Mouse (Mus musculus) midbrain, embryonic 15.5 days (tissue): ENCODE data around the gene Cdk17. TPM values are rescaled to one million over a fixed set of nuclear protein-coding genes. Genes with fewer than 3 reads are reported as not detected.

Experiments
- ATAC-seq: fragments of 200-750 bp; cut with Nextera tagmentation; replicated peaks from 2 replicates; pipeline ENCODE4 v1.8.0; 2017; ENCODE audit warnings: moderate TSS enrichment
- H3K27ac ChIP-seq: fragments of 300-500 bp; sonication (generic); 2 replicates; pipeline ENCODE4 v1.5.1; 2015; ENCODE audit warnings: mild to moderate bottlenecking, inconsistent platforms
- H3K27me3 ChIP-seq: fragments of 300-500 bp; sonication (generic); replicated peaks from 2 replicates; pipeline ENCODE4 v1.6.1; 2015; ENCODE audit warnings: inconsistent platforms
- H3K36me3 ChIP-seq: fragments of 300-500 bp; sonication (generic); replicated peaks from 2 replicates; pipeline ENCODE4 v1.6.1; 2015; ENCODE audit warnings: inconsistent platforms
- H3K4me1 ChIP-seq: fragments of 300-500 bp; sonication (generic); 2 replicates; pipeline ENCODE4 v1.6.1; 2015; ENCODE audit warnings: inconsistent platforms
- H3K4me2 ChIP-seq: fragments of 300-500 bp; sonication (generic); 2 replicates; pipeline ENCODE4 v1.6.1; 2015; ENCODE audit warnings: inconsistent platforms, mild to moderate bottlenecking, moderate library complexity
- H3K4me3 ChIP-seq: fragments of 300-500 bp; sonication (generic); 2 replicates; pipeline ENCODE4 v1.5.1; 2015; ENCODE audit warnings: mild to moderate bottlenecking, inconsistent platforms
- H3K9ac ChIP-seq: fragments of 300-500 bp; sonication (generic); 2 replicates; pipeline ENCODE4 v1.6.1; 2015; ENCODE audit warnings: mild to moderate bottlenecking, inconsistent platforms
- H3K9me3 ChIP-seq: fragments of 300-500 bp; sonication (generic); 2 replicates; pipeline ENCODE4 v1.6.1; 2016; ENCODE audit warnings: inconsistent platforms
- WGBS: fragments of 180-500 bp; shearing (Covaris S2); methylation state at CpG from one replicate; pipeline ENCODE4 v1.1.7; 2015; ENCODE audit warnings: mixed read lengths; 5-methylcytosine and 5-hydroxymethylcytosine counted together
- polyA plus RNA-seq: library from polyadenylated mRNA; unstranded; fragments of >200 nt; fragmentation: Nextera tagmentation; extraction: Ambion mirVana; gene quantifications from 2 replicates; pipeline ENCODE4 v1.2.1, GENCODE M21; 2015

Cdk17 gene
- polyA plus RNA-seq, 1 experiment from 2014 or later = 45.7 TPM

GRCm38 (mm10) chr10:93214251-93214650, 53.6 kb downstream of the Cdk17 start:
- WGBS = 73% methylated on average over 4 of the region's 4 CpGs
- Histone ChIP-seq H3K9me3 (no peaks in the 10 kb centered on the region), H3K4me1 (no peaks in the 10 kb centered on the region), H3K36me3 (peaks cover 35% of the 10 kb centered on the region), H3K27me3 (no peaks in the 10 kb centered on the region), H3K4me2 (no peak overlapping the region), H3K27ac (no peak overlapping the region), H3K4me3 (no peak overlapping the region), H3K9ac (no peak overlapping the region)
- ATAC-seq = no peak

- H3K4me2 ChIP-seq = no peak overlapping the region
- ATAC-seq = no peak
- H3K9me3 ChIP-seq = no peaks in the 10 kb centered on the region
- WGBS = 88% methylated on average over 8 of the region's 8 CpGs
- peaks cover 35% of the 10 kb centered on the region for H3K36me3 ChIP-seq
- no peak overlapping the region for H3K4me3 ChIP-seq
- H3K9ac ChIP-seq = no peak overlapping the region
- no peaks in the 10 kb centered on the region for H3K27me3 ChIP-seq
- no peak overlapping the region for H3K27ac ChIP-seq
- H3K4me1 ChIP-seq = no peaks in the 10 kb centered on the region
These were observed 54.5 kb downstream of the Cdk17 start for GRCm38 (mm10) chr10:93215051-93215763.

- Histone ChIP-seq H3K9me3 (no peaks in the 10 kb centered on the region), H3K36me3 (peaks cover 5% of the 10 kb centered on the region; the same call in 1 of the 2 replicates), H3K4me2 (no peak overlapping the region), H3K27me3 (no peaks in the 10 kb centered on the region), H3K27ac (no peak overlapping the region), H3K4me3 (no peak overlapping the region), H3K4me1 (no peaks in the 10 kb centered on the region), H3K9ac (no peak overlapping the region)
- WGBS = 89% methylated on average over 6 of the region's 6 CpGs
- no peak for ATAC-seq
These were observed 65.1 kb downstream of the Cdk17 start for GRCm38 (mm10) chr10:93225751-93226150.

- Histone ChIP-seq H3K4me2 (no peak overlapping the region), H3K27me3 (no peaks in the 10 kb centered on the region), H3K9me3 (no peaks in the 10 kb centered on the region), H3K27ac (no peak overlapping the region), H3K4me3 (no peak overlapping the region), H3K9ac (no peak overlapping the region), H3K36me3 (peaks cover 15% of the 10 kb centered on the region; the same call in 1 of the 2 replicates), H3K4me1 (no peaks in the 10 kb centered on the region)
- ATAC-seq = no peak
- 71% methylated on average over 8 of the region's 8 CpGs for WGBS
These were observed 67.2 kb downstream of the Cdk17 start for GRCm38 (mm10) chr10:93227921-93228320.

- 83% methylated on average over 11 of the region's 11 CpGs for WGBS
- Histone ChIP-seq H3K9ac (no peak overlapping the region), H3K4me2 (no peak overlapping the region), H3K4me1 (no peaks in the 10 kb centered on the region), H3K36me3 (peaks cover 18% of the 10 kb centered on the region; the same call in 1 of the 2 replicates), H3K4me3 (no peak overlapping the region), H3K9me3 (no peaks in the 10 kb centered on the region), H3K27ac (no peak overlapping the region), H3K27me3 (no peaks in the 10 kb centered on the region)
- no peak for ATAC-seq
These were observed 67.8 kb downstream of the Cdk17 start for GRCm38 (mm10) chr10:93228401-93229007.

GRCm38 (mm10) chr10:93231490-93231889, 70.8 kb downstream of the Cdk17 start:
- ATAC-seq = no peak
- Histone ChIP-seq H3K4me2 (no peak overlapping the region), H3K4me3 (no peak overlapping the region), H3K27ac (no peak overlapping the region), H3K27me3 (no peaks in the 10 kb centered on the region), H3K4me1 (no peaks in the 10 kb centered on the region), H3K9ac (no peak overlapping the region), H3K36me3 (peaks cover 24% of the 10 kb centered on the region), H3K9me3 (no peaks in the 10 kb centered on the region)
- 59% methylated on average over 4 of the region's 4 CpGs for WGBS

GRCm38 (mm10) chr10:93231893-93232292, 71.2 kb downstream of the Cdk17 start:
- no peaks in the 10 kb centered on the region for H3K4me1 ChIP-seq

GRCm38 (mm10) chr10:93233665-93234194, 73.1 kb downstream of the Cdk17 start:
- H3K36me3 ChIP-seq = peaks cover 32% of the 10 kb centered on the region
- H3K4me2 ChIP-seq = no peak overlapping the region
- ATAC-seq = no peak
- no peak overlapping the region for H3K27ac ChIP-seq
- 92% methylated on average over 6 of the region's 6 CpGs for WGBS
- no peak overlapping the region for H3K4me3 ChIP-seq
- no peak overlapping the region for H3K9ac ChIP-seq
- no peaks in the 10 kb centered on the region for H3K9me3 ChIP-seq
- H3K4me1 ChIP-seq = no peaks in the 10 kb centered on the region
- no peaks in the 10 kb centered on the region for H3K27me3 ChIP-seq

More at GRCm38 (mm10) chr10:93231893-93232292, 71.2 kb downstream of the Cdk17 start:
- Histone ChIP-seq H3K27ac (no peak overlapping the region), H3K4me2 (no peak overlapping the region), H3K27me3 (no peaks in the 10 kb centered on the region), H3K9me3 (no peaks in the 10 kb centered on the region), H3K36me3 (peaks cover 24% of the 10 kb centered on the region), H3K9ac (no peak overlapping the region), H3K4me3 (no peak overlapping the region)
- no peak for ATAC-seq
- 92% methylated on average over 5 of the region's 5 CpGs for WGBS

- Histone ChIP-seq H3K9ac (no peak overlapping the region), H3K9me3 (no peaks in the 10 kb centered on the region), H3K4me3 (no peak overlapping the region), H3K4me2 (no peak overlapping the region), H3K27me3 (no peaks in the 10 kb centered on the region), H3K4me1 (no peaks in the 10 kb centered on the region), H3K27ac (no peak overlapping the region), H3K36me3 (peaks cover 41% of the 10 kb centered on the region)
- WGBS = 95% methylated on average over 9 of the region's 9 CpGs
- ATAC-seq = no peak
These were observed 74.0 kb downstream of the Cdk17 start for GRCm38 (mm10) chr10:93234692-93235091.

- Histone ChIP-seq H3K27me3 (no peaks in the 10 kb centered on the region), H3K4me3 (no peak overlapping the region), H3K9me3 (no peaks in the 10 kb centered on the region), H3K36me3 (peaks cover 27% of the 10 kb centered on the region), H3K9ac (no peak overlapping the region), H3K4me2 (no peak overlapping the region), H3K4me1 (no peaks in the 10 kb centered on the region), H3K27ac (no peak overlapping the region)
- WGBS = 91% methylated on average over 9 of the region's 9 CpGs
- no peak for ATAC-seq
These were observed 78.6 kb downstream of the Cdk17 start for GRCm38 (mm10) chr10:93239201-93239806.

GRCm38 (mm10) chr10:93242208-93242607, 81.5 kb downstream of the Cdk17 start:
- Histone ChIP-seq H3K9me3 (no peaks in the 10 kb centered on the region), H3K4me3 (no peak overlapping the region), H3K4me2 (no peak overlapping the region), H3K27ac (no peak overlapping the region), H3K9ac (no peak overlapping the region), H3K36me3 (peaks cover 14% of the 10 kb centered on the region; the same call in 1 of the 2 replicates), H3K27me3 (no peaks in the 10 kb centered on the region), H3K4me1 (no peaks in the 10 kb centered on the region)
- no peak for ATAC-seq
- 16% methylated on average over 3 of the region's 3 CpGs for WGBS

GRCm38 (mm10) chr10:93242861-93243260, 82.2 kb downstream of the Cdk17 start:
- 3% methylated on average over 5 of the region's 5 CpGs for WGBS
- ATAC-seq = no peak
- Histone ChIP-seq H3K36me3 (peaks cover 13% of the 10 kb centered on the region; the same call in 1 of the 2 replicates), H3K9me3 (no peaks in the 10 kb centered on the region), H3K27me3 (no peaks in the 10 kb centered on the region), H3K9ac (no peak overlapping the region), H3K4me1 (no peaks in the 10 kb centered on the region), H3K27ac (no peak overlapping the region), H3K4me2 (no peak overlapping the region), H3K4me3 (no peak overlapping the region)
